ENCODE assay signal across 13 mouse cellular contexts in genomic region chr1:189767164-189767563, GRCm38 (mm10).
"Had no signal": no experiment of that assay in that cellular context is flagged by ENCODE, and none has a peak within 500 bp of the region (broad histone marks: within the 10 kb centered on the region; RNA-seq: fewer than 3 reads in every experiment).

No protein-coding gene starts in this region.

- H3K9me3 ChIP-seq: limb, embryonic 10.5 days; liver, embryonic 12.5 days; lung, embryonic 15.5 days; midbrain, embryonic 15.5 days; neural tube, embryonic 13.5 days; stomach, embryonic 15.5 days had no signal

- H3K9ac ChIP-seq: liver, embryonic 12.5 days; lung, embryonic 15.5 days; midbrain, embryonic 15.5 days; neural tube, embryonic 13.5 days; stomach, embryonic 15.5 days had no signal

- H3K27ac ChIP-seq: left cerebral cortex, adult 2 months; limb, embryonic 10.5 days; liver, embryonic 12.5 days; lung, embryonic 15.5 days; midbrain, embryonic 15.5 days; neural tube, embryonic 13.5 days; stomach, embryonic 15.5 days had no signal

- H3K4me3 ChIP-seq: left cerebral cortex, adult 2 months; limb, embryonic 10.5 days; liver, embryonic 12.5 days; lung, embryonic 15.5 days; midbrain, embryonic 15.5 days; neural tube, embryonic 13.5 days; stomach, embryonic 15.5 days had no signal

- DNase-seq: kidney, adult 18-20 months; kidney, postnatal 10 days; retina, postnatal 1 day; right cerebral cortex, postnatal 4 days; thymus, postnatal 25 days had no signal

- ATAC-seq: liver, embryonic 12.5 days; midbrain, embryonic 15.5 days had no signal

- H3K27me3 ChIP-seq: lung, embryonic 15.5 days; midbrain, embryonic 15.5 days; neural tube, embryonic 13.5 days; stomach, embryonic 15.5 days had no signal

- H3K4me2 ChIP-seq: liver, embryonic 12.5 days; lung, embryonic 15.5 days; midbrain, embryonic 11.5 days; midbrain, embryonic 15.5 days; neural tube, embryonic 13.5 days; stomach, embryonic 15.5 days had no signal

- H3K36me3 ChIP-seq: limb, embryonic 10.5 days; liver, embryonic 12.5 days; lung, embryonic 15.5 days; midbrain, embryonic 15.5 days; neural tube, embryonic 13.5 days; stomach, embryonic 15.5 days had no signal

- H3K4me1 ChIP-seq: midbrain, embryonic 15.5 days had no signal
